20 mouse cellular contexts compared by ENCODE assay signal in the genomic region with DNA sequence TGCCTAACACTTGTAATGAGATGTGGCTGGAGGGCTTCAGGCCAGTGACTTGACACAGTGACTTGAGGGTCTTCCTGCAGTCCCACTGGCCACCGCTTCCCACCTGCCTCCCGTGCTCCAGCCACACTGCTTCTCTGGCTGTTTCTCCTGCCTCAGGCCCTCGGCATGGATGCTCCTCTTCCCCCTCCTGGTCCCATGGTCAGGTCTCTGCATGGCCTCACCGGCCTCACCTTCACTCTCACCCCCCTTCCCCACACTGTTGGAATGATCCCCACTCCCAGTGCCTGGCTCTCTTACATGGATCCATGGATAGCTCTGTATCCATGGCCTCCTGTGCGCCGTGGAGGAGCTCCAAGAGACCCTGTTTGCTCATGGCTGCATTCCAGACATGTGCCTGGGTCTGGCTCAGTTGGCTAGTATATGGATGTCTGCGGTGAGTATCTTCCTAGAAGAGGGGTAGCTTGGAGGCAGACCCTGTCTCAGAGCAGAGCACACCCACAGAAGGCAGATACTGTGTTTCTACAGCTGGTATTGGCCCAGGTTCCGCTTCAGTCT. TPM values are rescaled to one million over a fixed set of nuclear protein-coding genes. Genes with fewer than 3 reads are reported as not detected.
DNase-seq lines count a peak whose midpoint lies in the region; ATAC-seq and TF ChIP-seq lines count a peak whose summit lies in the region.
"Had no signal": no experiment of that assay in that cellular context is flagged by ENCODE, and none has a peak within 500 bp of the region (broad histone marks: within the 10 kb centered on the region; RNA-seq: fewer than 3 reads in every experiment).

No protein-coding gene starts in this region.

- WGBS in heart, adult 2 months: 93% methylated on average over 8 of the region's 8 CpGs
- WGBS in heart, embryonic 11.5 days (ENCODE audit: insufficient replicate concordance): 90% methylated on average over 8 of the region's 8 CpGs
- 68% methylated on average over 8 of the region's 8 CpGs for WGBS in hindbrain, postnatal 0 days
- 88% methylated on average over 8 of the region's 8 CpGs for WGBS in hindbrain, embryonic 14.5 days
- 86% methylated on average over 8 of the region's 8 CpGs for WGBS in neural tube, embryonic 15.5 days
- WGBS in forebrain, embryonic 16.5 days: 87% methylated on average over 8 of the region's 8 CpGs

- H3K27me3 ChIP-seq in heart, adult 2 months (ENCODE audit: control insufficient read depth, insufficient read depth, low read length): no peaks in the 10 kb centered on the region
- no peaks in the 10 kb centered on the region for H3K27me3 ChIP-seq in heart, embryonic 11.5 days (ENCODE audit: control insufficient read depth, insufficient read depth, low read length)
- H3K27me3 ChIP-seq in hindbrain, postnatal 0 days (ENCODE audit: insufficient read depth, low read length): no peaks in the 10 kb centered on the region
- no peaks in the 10 kb centered on the region for H3K27me3 ChIP-seq in hindbrain, embryonic 14.5 days (ENCODE audit: control insufficient read depth, insufficient read depth, low read length)
- H3K27me3 ChIP-seq in neural tube, embryonic 15.5 days (replicated peaks): no peaks in the 10 kb centered on the region
- H3K27me3 ChIP-seq in forebrain, embryonic 16.5 days (replicated peaks; ENCODE audit: control insufficient read depth, insufficient read depth, low read length): no peaks in the 10 kb centered on the region
- H3K27me3 ChIP-seq: kidney, embryonic 15.5 days; liver, embryonic 13.5 days; megakaryocyte, embryonic 14.5 days had no signal

- no peak for TF ChIP-seq EP300 in heart, adult 2 months (IDR thresholded peaks at IDR 0.05; ENCODE audit: insufficient read depth, low read depth, low read length)

- no peak overlapping the region for H3K4me2 ChIP-seq in heart, embryonic 11.5 days
- H3K4me2 ChIP-seq in hindbrain, postnatal 0 days (ENCODE audit: low read depth, low read length): no peak overlapping the region
- no peak overlapping the region for H3K4me2 ChIP-seq in hindbrain, embryonic 14.5 days (replicated peaks)
- H3K4me2 ChIP-seq in neural tube, embryonic 15.5 days: no peak overlapping the region
- no peak overlapping the region for H3K4me2 ChIP-seq in forebrain, embryonic 16.5 days (ENCODE audit: low read length)
- H3K4me2 ChIP-seq: kidney, embryonic 15.5 days; liver, embryonic 13.5 days had no signal

- no peaks in the 10 kb centered on the region for H3K9me3 ChIP-seq in heart, embryonic 11.5 days (replicated peaks; ENCODE audit: control insufficient read depth, low read length)
- no peaks in the 10 kb centered on the region for H3K9me3 ChIP-seq in hindbrain, postnatal 0 days (ENCODE audit: low read length)
- no peaks in the 10 kb centered on the region for H3K9me3 ChIP-seq in hindbrain, embryonic 14.5 days (ENCODE audit: control insufficient read depth, low read length)
- no peaks in the 10 kb centered on the region for H3K9me3 ChIP-seq in neural tube, embryonic 15.5 days (replicated peaks)
- H3K9me3 ChIP-seq in forebrain, embryonic 16.5 days (ENCODE audit: control insufficient read depth, low read length): no peaks in the 10 kb centered on the region
- H3K9me3 ChIP-seq: kidney, embryonic 15.5 days; liver, embryonic 13.5 days; megakaryocyte, embryonic 14.5 days had no signal

- peak overlapping the region; percentile 96 for H3K27ac ChIP-seq in heart, adult 2 months
- H3K27ac ChIP-seq in heart, embryonic 11.5 days (ENCODE audit: low read depth, low read length): no peak overlapping the region
- peak overlapping the region; percentile 99; the same call in 1 of the 2 replicates for H3K27ac ChIP-seq in hindbrain, postnatal 0 days
- H3K27ac ChIP-seq in hindbrain, embryonic 14.5 days: no peak overlapping the region
- peak overlapping the region; percentile 99; the same call in 1 of the 2 replicates for H3K27ac ChIP-seq in neural tube, embryonic 15.5 days (replicated peaks)
- H3K27ac ChIP-seq in forebrain, embryonic 16.5 days (ENCODE audit: low read length): no peak overlapping the region
- H3K27ac ChIP-seq: liver, embryonic 13.5 days had no signal

- peaks cover 2% of the 10 kb centered on the region; the same call in 1 of the 2 replicates for H3K36me3 ChIP-seq in heart, adult 2 months (ENCODE audit: control insufficient read depth, insufficient read depth, low read length)
- no peaks in the 10 kb centered on the region for H3K36me3 ChIP-seq in heart, embryonic 11.5 days (ENCODE audit: control insufficient read depth, insufficient read depth, low read length)
- no peaks in the 10 kb centered on the region for H3K36me3 ChIP-seq in hindbrain, postnatal 0 days (ENCODE audit: insufficient read depth, low read length)
- H3K36me3 ChIP-seq in hindbrain, embryonic 14.5 days (replicated peaks; ENCODE audit: control insufficient read depth, insufficient read depth): no peaks in the 10 kb centered on the region
- H3K36me3 ChIP-seq in neural tube, embryonic 15.5 days: no peaks in the 10 kb centered on the region
- no peaks in the 10 kb centered on the region for H3K36me3 ChIP-seq in forebrain, embryonic 16.5 days (ENCODE audit: control insufficient read depth, insufficient read depth)
- H3K36me3 ChIP-seq: kidney, embryonic 15.5 days; liver, embryonic 13.5 days had no signal

- no peak for TF ChIP-seq CTCF in heart, adult 2 months (IDR thresholded peaks at IDR 0.05)
- TF ChIP-seq CTCF in hindbrain, postnatal 0 days (IDR thresholded peaks at IDR 0.05; ENCODE audit: low read depth): no peak

- peaks cover 20% of the 10 kb centered on the region for H3K4me1 ChIP-seq in heart, adult 2 months (ENCODE audit: control insufficient read depth, insufficient read depth, low read length)
- peaks cover 31% of the 10 kb centered on the region for H3K4me1 ChIP-seq in heart, embryonic 11.5 days (ENCODE audit: control insufficient read depth, insufficient read depth, low read length)
- peaks cover 27% of the 10 kb centered on the region for H3K4me1 ChIP-seq in hindbrain, postnatal 0 days (ENCODE audit: insufficient read depth, low read length)
- peaks cover 34% of the 10 kb centered on the region for H3K4me1 ChIP-seq in hindbrain, embryonic 14.5 days (replicated peaks; ENCODE audit: control insufficient read depth, insufficient read depth, low read length)
- H3K4me1 ChIP-seq in neural tube, embryonic 15.5 days: peaks cover 58% of the 10 kb centered on the region
- peaks cover 31% of the 10 kb centered on the region for H3K4me1 ChIP-seq in forebrain, embryonic 16.5 days (replicated peaks; ENCODE audit: control insufficient read depth, insufficient read depth, low read length)

- H3K79me2 ChIP-seq in heart, adult 2 months (replicated peaks; ENCODE audit: control insufficient read depth, insufficient read depth, low read length): no peaks in the 10 kb centered on the region

- no peak overlapping the region for H3K9ac ChIP-seq in heart, adult 2 months (ENCODE audit: low read depth, low read length)
- H3K9ac ChIP-seq in heart, embryonic 11.5 days (ENCODE audit: low read depth, low read length): no peak overlapping the region
- no peak overlapping the region for H3K9ac ChIP-seq in hindbrain, postnatal 0 days (replicated peaks; ENCODE audit: low read length)
- no peak overlapping the region for H3K9ac ChIP-seq in hindbrain, embryonic 14.5 days
- H3K9ac ChIP-seq in neural tube, embryonic 15.5 days (replicated peaks): no peak overlapping the region
- H3K9ac ChIP-seq in forebrain, embryonic 16.5 days (replicated peaks; ENCODE audit: low read depth, low read length): no peak overlapping the region
- H3K9ac ChIP-seq: forebrain, postnatal 0 days; kidney, embryonic 15.5 days; liver, embryonic 13.5 days had no signal

- TF ChIP-seq POLR2A in heart, adult 2 months (IDR thresholded peaks at IDR 0.05; ENCODE audit: insufficient read depth, low read depth, low read length): no peak

- no peak overlapping the region for H3K4me3 ChIP-seq in heart, adult 2 months
- no peak overlapping the region for H3K4me3 ChIP-seq in heart, embryonic 11.5 days (ENCODE audit: low read depth, low read length)
- H3K4me3 ChIP-seq in hindbrain, postnatal 0 days (ENCODE audit: low read length): no peak overlapping the region
- H3K4me3 ChIP-seq in hindbrain, embryonic 14.5 days (replicated peaks; ENCODE audit: low read length): no peak overlapping the region
- no peak overlapping the region for H3K4me3 ChIP-seq in neural tube, embryonic 15.5 days (replicated peaks)
- H3K4me3 ChIP-seq in forebrain, embryonic 16.5 days (replicated peaks; ENCODE audit: low read length): no peak overlapping the region
- H3K4me3 ChIP-seq: kidney, embryonic 15.5 days; liver, embryonic 13.5 days; megakaryocyte, embryonic 14.5 days had no signal

- peak in 1 of 2 experiments; percentile 27 for DNase-seq in heart, adult 2 months
- no peak for DNase-seq in hindbrain, postnatal 0 days (ENCODE audit: low spot score)
- no peak for DNase-seq in hindbrain, embryonic 14.5 days (ENCODE audit: low spot score)
- no peak for DNase-seq in neural tube, embryonic 10.5 days (ENCODE audit: extremely low spot score, low spot score)
- DNase-seq in lung, postnatal 10 days: no peak
- DNase-seq: cerebellum, adult 9-11 months; forebrain, postnatal 0 days; liver, embryonic 13.5 days; thymus, adult 18-20 months had no signal

- intact Hi-C loops in heart, adult 2 months (cut with DNase I): loop anchor here (5.0 to 10.0 kb wide), 5 partner anchors 39 to 537 kb away; no protein-coding TSS in a partner anchor

- no peak for ATAC-seq in heart, embryonic 11.5 days (replicated peaks; ENCODE audit: insufficient number of reproducible peaks, low FRiP score, low TSS enrichment)
- no peak for ATAC-seq in hindbrain, postnatal 0 days
- no peak for ATAC-seq in hindbrain, embryonic 14.5 days (ENCODE audit: low FRiP score)
- no peak for ATAC-seq in neural tube, embryonic 15.5 days (ENCODE audit: low FRiP score)
- ATAC-seq in forebrain, embryonic 16.5 days: no peak
- ATAC-seq: forebrain, postnatal 0 days had no signal

RNA-seq across cellular contexts. Expression of a gene that starts 17.1 kb away (rescaled TPM):
- total RNA-seq in heart, adult 2 months (2021): 10 to 100 TPM in 1 of 2 experiments, 1 to 10 TPM in 1; 8.2 to 10.1 TPM
- polyA plus RNA-seq in heart, adult 2 months (2012; rRNA removed): 10.5 and 11.2 TPM in 2 replicates
- 8.5 and 16.1 TPM in 2 replicates for polyA plus RNA-seq in heart, embryonic 11.5 days (2014; fragmentation: Nextera tagmentation; extraction: Ambion mirVana)
- total RNA-seq in hindbrain, postnatal 0 days (2014; rRNA removed): 6.3 and 12.8 TPM in 2 replicates
- 10.9 and 11.3 TPM in 2 replicates for polyA plus RNA-seq in hindbrain, postnatal 0 days (2015; fragmentation: Nextera tagmentation; extraction: Ambion mirVana)
- polyA plus RNA-seq in hindbrain, embryonic 14.5 days (2014; fragmentation: Nextera tagmentation; extraction: Ambion mirVana): 8.8 and 13.4 TPM in 2 replicates
- 7.9 and 11.0 TPM in 2 replicates for polyA plus RNA-seq in neural tube, embryonic 15.5 days (2015; fragmentation: Nextera tagmentation; extraction: Ambion mirVana)
- 6.9 and 8.9 TPM in 2 replicates for polyA plus RNA-seq in forebrain, embryonic 16.5 days (2015; fragmentation: Nextera tagmentation; extraction: Ambion mirVana)

RNA-seq across cellular contexts. Expression of a gene that starts 17.4 kb away (rescaled TPM):
- total RNA-seq in heart, adult 2 months (2021): 10 to 100 TPM; 10.7 to 10.8 TPM
- 19.1 and 29.1 TPM in 2 replicates for polyA plus RNA-seq in heart, adult 2 months (2012; rRNA removed)
- polyA plus RNA-seq in heart, embryonic 11.5 days (2014; fragmentation: Nextera tagmentation; extraction: Ambion mirVana): 22.3 and 25.0 TPM in 2 replicates
- total RNA-seq in hindbrain, postnatal 0 days (2014; rRNA removed): 30.8 and 42.4 TPM in 2 replicates
- polyA plus RNA-seq in hindbrain, postnatal 0 days (2015; fragmentation: Nextera tagmentation; extraction: Ambion mirVana): 22.4 and 24.5 TPM in 2 replicates
- polyA plus RNA-seq in hindbrain, embryonic 14.5 days (2014; fragmentation: Nextera tagmentation; extraction: Ambion mirVana): 20.3 and 20.9 TPM in 2 replicates
- 15.6 and 19.0 TPM in 2 replicates for polyA plus RNA-seq in neural tube, embryonic 15.5 days (2015; fragmentation: Nextera tagmentation; extraction: Ambion mirVana)
- 15.5 and 19.5 TPM in 2 replicates for polyA plus RNA-seq in forebrain, embryonic 16.5 days (2015; fragmentation: Nextera tagmentation; extraction: Ambion mirVana)

RNA-seq across cellular contexts. Expression of a gene that starts 17.5 kb away (rescaled TPM):
- total RNA-seq in heart, adult 2 months (2021): under 1 TPM; 0.66 to 0.86 TPM
- 2.4 TPM in 1 of 2 replicates, not detected in the other for polyA plus RNA-seq in heart, adult 2 months (2012; rRNA removed)
- 0.84 TPM in 1 of 2 replicates, not detected in the other for polyA plus RNA-seq in heart, embryonic 11.5 days (2014; fragmentation: Nextera tagmentation; extraction: Ambion mirVana)
- total RNA-seq in hindbrain, postnatal 0 days (2014; rRNA removed): not detected in 2 replicates
- polyA plus RNA-seq in hindbrain, postnatal 0 days (2015; fragmentation: Nextera tagmentation; extraction: Ambion mirVana): 1.2 TPM in 1 of 2 replicates, not detected in the other
- polyA plus RNA-seq in hindbrain, embryonic 14.5 days (2014; fragmentation: Nextera tagmentation; extraction: Ambion mirVana): 1.5 TPM in 1 of 2 replicates, not detected in the other
- polyA plus RNA-seq in neural tube, embryonic 15.5 days (2015; fragmentation: Nextera tagmentation; extraction: Ambion mirVana): 0.24 and 0.59 TPM in 2 replicates
- not detected in 2 replicates for polyA plus RNA-seq in forebrain, embryonic 16.5 days (2015; fragmentation: Nextera tagmentation; extraction: Ambion mirVana)
- total RNA-seq: adrenal gland, adult 18-20 months; forebrain, postnatal 0 days; G1E; gastrocnemius, adult 8-10 months; layer of hippocampus, adult 18-20 months; neutrophil, adult 5-6 weeks had no signal
- polyA plus RNA-seq: G1E; small intestine, adult 2 months had no signal

Comparison
In these comparisons a context has a peak if more than half of its experiments do, and no peak if none do; other contexts are left out.
1. H3K27ac ChIP-seq: peak in heart, adult 2 months (single experiment), hindbrain, postnatal 0 days (single experiment) and neural tube, embryonic 15.5 days (single experiment); none in heart, embryonic 11.5 days (single experiment), hindbrain, embryonic 14.5 days (single experiment) and forebrain, embryonic 16.5 days (single experiment).